Mouse (Mus musculus): ENCODE measurements around the gene Prkce. TPM values are rescaled to one million over a fixed set of nuclear protein-coding genes. Genes with fewer than 3 reads are reported as not detected.

The Prkce gene
- polyA plus RNA-seq, 1 experiment from 2014 or later: 5.3 TPM

GRCm38 (mm10) chr17:86647226-86647625, 479.6 kb downstream of the Prkce start:
- Histone ChIP-seq H3K9me3 (no peaks in the 10 kb centered on the region), H3K36me3 (no peaks in the 10 kb centered on the region), H3K4me1 (no peaks in the 10 kb centered on the region), H3K4me3 (no peak overlapping the region), H3K27ac (replicated peaks) (no peak overlapping the region), H3K9ac (replicated peaks) (no peak overlapping the region), H3K4me2 (replicated peaks) (no peak overlapping the region), H3K27me3 (no peaks in the 10 kb centered on the region)
- ATAC-seq (ENCODE audit: low FRiP score, low read depth): no peak
- WGBS: 97% methylated on average over 3 of the region's 3 CpGs

- H3K4me3 ChIP-seq: no peak overlapping the region
- no peak overlapping the region for H3K9ac ChIP-seq (replicated peaks)
- no peaks in the 10 kb centered on the region for H3K9me3 ChIP-seq
- 92% methylated on average over 12 of the region's 12 CpGs for WGBS
- no peaks in the 10 kb centered on the region for H3K4me1 ChIP-seq
- no peak overlapping the region for H3K27ac ChIP-seq (replicated peaks)
- H3K27me3 ChIP-seq: no peaks in the 10 kb centered on the region
- ATAC-seq (ENCODE audit: low FRiP score, low read depth): no peak
- no peak overlapping the region for H3K4me2 ChIP-seq (replicated peaks)
- no peaks in the 10 kb centered on the region for H3K36me3 ChIP-seq
Measured at GRCm38 (mm10) chr17:86648856-86649435, 481.4 kb downstream of the Prkce start.

GRCm38 (mm10) chr17:86650241-86650640, 482.7 kb downstream of the Prkce start:
- Histone ChIP-seq H3K9me3 (no peaks in the 10 kb centered on the region), H3K27me3 (no peaks in the 10 kb centered on the region), H3K4me1 (no peaks in the 10 kb centered on the region), H3K4me2 (replicated peaks) (no peak overlapping the region), H3K4me3 (no peak overlapping the region), H3K9ac (replicated peaks) (no peak overlapping the region), H3K36me3 (no peaks in the 10 kb centered on the region), H3K27ac (replicated peaks) (no peak overlapping the region)
- no peak for ATAC-seq (ENCODE audit: low FRiP score, low read depth)
- WGBS: 92% methylated on average over 6 of the region's 6 CpGs

GRCm38 (mm10) chr17:86651091-86651490, 483.5 kb downstream of the Prkce start:
- 80% methylated on average over 4 of the region's 4 CpGs for WGBS

GRCm38 (mm10) chr17:86652751-86653150, 485.2 kb downstream of the Prkce start:
- Histone ChIP-seq H3K4me3 (no peak overlapping the region), H3K9me3 (no peaks in the 10 kb centered on the region), H3K36me3 (no peaks in the 10 kb centered on the region), H3K4me1 (no peaks in the 10 kb centered on the region), H3K9ac (replicated peaks) (no peak overlapping the region), H3K27me3 (no peaks in the 10 kb centered on the region), H3K27ac (replicated peaks) (no peak overlapping the region), H3K4me2 (replicated peaks) (no peak overlapping the region)
- no peak for ATAC-seq (ENCODE audit: low FRiP score, low read depth)
- 87% methylated on average over 1 of the region's 1 CpGs for WGBS

More at GRCm38 (mm10) chr17:86651091-86651490, 483.5 kb downstream of the Prkce start:
- no peak overlapping the region for H3K4me2 ChIP-seq (replicated peaks)
- H3K27me3 ChIP-seq: no peaks in the 10 kb centered on the region
- no peaks in the 10 kb centered on the region for H3K36me3 ChIP-seq
- no peak overlapping the region for H3K4me3 ChIP-seq
- no peaks in the 10 kb centered on the region for H3K9me3 ChIP-seq
- no peaks in the 10 kb centered on the region for H3K4me1 ChIP-seq
- ATAC-seq (ENCODE audit: low FRiP score, low read depth): no peak
- no peak overlapping the region for H3K9ac ChIP-seq (replicated peaks)
- no peak overlapping the region for H3K27ac ChIP-seq (replicated peaks)

GRCm38 (mm10) chr17:86656369-86656768, 488.8 kb downstream of the Prkce start:
- no peak overlapping the region for H3K9ac ChIP-seq (replicated peaks)
- H3K4me3 ChIP-seq: no peak overlapping the region
- H3K27ac ChIP-seq (replicated peaks): no peak overlapping the region
- no peak for ATAC-seq (ENCODE audit: low FRiP score, low read depth)
- H3K4me2 ChIP-seq (replicated peaks): no peak overlapping the region
- WGBS: 93% methylated on average over 5 of the region's 5 CpGs
- no peaks in the 10 kb centered on the region for H3K36me3 ChIP-seq
- H3K27me3 ChIP-seq: no peaks in the 10 kb centered on the region
- no peaks in the 10 kb centered on the region for H3K9me3 ChIP-seq
- no peaks in the 10 kb centered on the region for H3K4me1 ChIP-seq

- H3K4me3 ChIP-seq: no peak overlapping the region
- H3K27ac ChIP-seq (replicated peaks): no peak overlapping the region
- 41% methylated on average over 1 of the region's 1 CpGs for WGBS
- no peak overlapping the region for H3K9ac ChIP-seq (replicated peaks)
- H3K4me1 ChIP-seq: no peaks in the 10 kb centered on the region
- no peaks in the 10 kb centered on the region for H3K36me3 ChIP-seq
- H3K9me3 ChIP-seq: no peaks in the 10 kb centered on the region
- no peak overlapping the region for H3K4me2 ChIP-seq (replicated peaks)
- no peak for ATAC-seq (ENCODE audit: low FRiP score, low read depth)
- H3K27me3 ChIP-seq: no peaks in the 10 kb centered on the region
Measured at GRCm38 (mm10) chr17:86662301-86662700, 494.7 kb downstream of the Prkce start.

- H3K4me2 ChIP-seq (replicated peaks): no peak overlapping the region
- no peak for ATAC-seq (ENCODE audit: low FRiP score, low read depth)
- H3K36me3 ChIP-seq: no peaks in the 10 kb centered on the region
- 88% methylated on average over 4 of the region's 4 CpGs for WGBS
- H3K27ac ChIP-seq (replicated peaks): no peak overlapping the region
- H3K9me3 ChIP-seq: no peaks in the 10 kb centered on the region
- no peaks in the 10 kb centered on the region for H3K4me1 ChIP-seq
- H3K9ac ChIP-seq (replicated peaks): no peak overlapping the region
- H3K27me3 ChIP-seq: no peaks in the 10 kb centered on the region
- H3K4me3 ChIP-seq: no peak overlapping the region
Measured at GRCm38 (mm10) chr17:86663471-86663870, 495.9 kb downstream of the Prkce start.

GRCm38 (mm10) chr17:86667836-86668600, 500.4 kb downstream of the Prkce start:
- no peaks in the 10 kb centered on the region for H3K36me3 ChIP-seq
- H3K27ac ChIP-seq (replicated peaks): no peak overlapping the region
- no peak for ATAC-seq (ENCODE audit: low FRiP score, low read depth)
- H3K4me2 ChIP-seq (replicated peaks): no peak overlapping the region
- WGBS: 58% methylated on average over 8 of the region's 8 CpGs
- H3K27me3 ChIP-seq: no peaks in the 10 kb centered on the region
- H3K9ac ChIP-seq (replicated peaks): no peak overlapping the region
- no peak overlapping the region for H3K4me3 ChIP-seq
- H3K9me3 ChIP-seq: no peaks in the 10 kb centered on the region
- H3K4me1 ChIP-seq: no peaks in the 10 kb centered on the region

- no peak for ATAC-seq (ENCODE audit: low FRiP score, low read depth)
- 92% methylated on average over 13 of the region's 13 CpGs for WGBS
- no peaks in the 10 kb centered on the region for H3K27me3 ChIP-seq
- H3K27ac ChIP-seq (replicated peaks): no peak overlapping the region
- H3K9me3 ChIP-seq: no peaks in the 10 kb centered on the region
- H3K4me3 ChIP-seq: no peak overlapping the region
- H3K9ac ChIP-seq (replicated peaks): no peak overlapping the region
- H3K36me3 ChIP-seq: no peaks in the 10 kb centered on the region
- no peak overlapping the region for H3K4me2 ChIP-seq (replicated peaks)
- no peaks in the 10 kb centered on the region for H3K4me1 ChIP-seq
Measured at GRCm38 (mm10) chr17:86669641-86670373, 502.2 kb downstream of the Prkce start.

- ATAC-seq (ENCODE audit: low FRiP score, low read depth): no peak
- Histone ChIP-seq H3K36me3 (no peaks in the 10 kb centered on the region), H3K27ac (replicated peaks) (no peak overlapping the region), H3K4me2 (replicated peaks) (no peak overlapping the region), H3K27me3 (no peaks in the 10 kb centered on the region), H3K4me1 (no peaks in the 10 kb centered on the region), H3K9ac (replicated peaks) (no peak overlapping the region), H3K4me3 (no peak overlapping the region), H3K9me3 (no peaks in the 10 kb centered on the region)
- 61% methylated on average over 7 of the region's 7 CpGs for WGBS
Measured at GRCm38 (mm10) chr17:86670731-86671130, 503.1 kb downstream of the Prkce start.

GRCm38 (mm10) chr17:86674971-86675370, 507.4 kb downstream of the Prkce start:
- H3K4me1 ChIP-seq: no peaks in the 10 kb centered on the region
- H3K27ac ChIP-seq (replicated peaks): no peak overlapping the region
- WGBS: 75% methylated on average over 2 of the region's 2 CpGs
- ATAC-seq (ENCODE audit: low FRiP score, low read depth): no peak
- no peaks in the 10 kb centered on the region for H3K27me3 ChIP-seq
- H3K4me2 ChIP-seq (replicated peaks): no peak overlapping the region
- H3K4me3 ChIP-seq: no peak overlapping the region
- H3K9ac ChIP-seq (replicated peaks): no peak overlapping the region
- H3K36me3 ChIP-seq: no peaks in the 10 kb centered on the region
- H3K9me3 ChIP-seq: no peaks in the 10 kb centered on the region

Data from midbrain, embryonic 12.5 days (tissue).